8 mouse cellular contexts compared by ENCODE assay signal in genomic region chr2:29827709-29828024, GRCm38 (mm10). TPM values are rescaled to one million over a fixed set of nuclear protein-coding genes. Genes with fewer than 3 reads are reported as not detected.
A peak's percentile ranks its signal among the peaks of the same experiment; 100 is the strongest.
DNase-seq lines count a peak whose midpoint lies in the region; ATAC-seq lines count a peak whose summit lies in the region.

No protein-coding gene starts in this region.

- peaks cover 5% of the 10 kb centered on the region; the same call in 1 of the 2 replicates for H3K36me3 ChIP-seq in heart, embryonic 15.5 days
- peaks cover 2% of the 10 kb centered on the region for H3K36me3 ChIP-seq in hindbrain, embryonic 13.5 days
- H3K36me3 ChIP-seq in midbrain, embryonic 11.5 days (ENCODE audit: control insufficient read depth, insufficient read depth, low read length), result 0 out of 2 replicates have a peak, but pooled peaks cover 1% of the 10 kb centered on the region

- H3K27me3 ChIP-seq in heart, embryonic 15.5 days, result no peaks in the 10 kb centered on the region
- no peaks in the 10 kb centered on the region for H3K27me3 ChIP-seq in hindbrain, embryonic 13.5 days
- no peaks in the 10 kb centered on the region for H3K27me3 ChIP-seq in midbrain, embryonic 11.5 days (ENCODE audit: control insufficient read depth, insufficient read depth, low read length)

- peak overlapping the region; percentile 69; the same call in 1 of the 2 replicates for H3K27ac ChIP-seq in heart, embryonic 15.5 days
- 0 out of 2 replicates have a peak overlapping the region, but pooled peaks have one; percentile 30 for H3K27ac ChIP-seq in hindbrain, embryonic 13.5 days
- no peak overlapping the region; the same call in 1 of the 2 replicates for H3K27ac ChIP-seq in midbrain, embryonic 11.5 days (ENCODE audit: low read depth, low read length)

- peaks cover 14% of the 10 kb centered on the region for H3K4me1 ChIP-seq in heart, embryonic 15.5 days (replicated peaks)
- H3K4me1 ChIP-seq in hindbrain, embryonic 13.5 days (replicated peaks), result peaks cover 22% of the 10 kb centered on the region
- peaks cover 11% of the 10 kb centered on the region for H3K4me1 ChIP-seq in midbrain, embryonic 11.5 days (ENCODE audit: control insufficient read depth, insufficient read depth, low read length)

- peak overlapping the region; percentile 82 for H3K9ac ChIP-seq in heart, embryonic 15.5 days
- peak overlapping the region; percentile 71 for H3K9ac ChIP-seq in hindbrain, embryonic 13.5 days
- H3K9ac ChIP-seq in midbrain, embryonic 11.5 days (ENCODE audit: low read length), result peak overlapping the region; percentile 78

- 2% methylated on average over 12 of the region's 12 CpGs for WGBS in heart, embryonic 15.5 days
- 3% methylated on average over 12 of the region's 12 CpGs for WGBS in hindbrain, embryonic 13.5 days
- WGBS in midbrain, embryonic 11.5 days, result 6% methylated on average over 12 of the region's 12 CpGs

- no peak for DNase-seq in heart, adult 11 months
- DNase-seq in MEL-GATA-1-ER (ENCODE audit: extremely low read depth, low read depth), result peak; percentile 21
- peak; percentile 75 for DNase-seq in midbrain, embryonic 11.5 days (ENCODE audit: low spot score, missing footprints)
- DNase-seq in layer of hippocampus, postnatal 10 days (ENCODE audit: low spot score in 2 of 2), result no peak
- DNase-seq in retina, postnatal 1 day, result no peak
- no peak for DNase-seq in kidney, postnatal 25 days

- H3K4me3 ChIP-seq in heart, embryonic 15.5 days, result peak overlapping the region; percentile 79
- peak overlapping the region; percentile 58 for H3K4me3 ChIP-seq in hindbrain, embryonic 13.5 days
- H3K4me3 ChIP-seq in midbrain, embryonic 11.5 days (ENCODE audit: low read depth, low read length), result peak overlapping the region; percentile 91

- peak overlapping the region; percentile 85 for H3K4me2 ChIP-seq in heart, embryonic 15.5 days
- peak overlapping the region; percentile 71 for H3K4me2 ChIP-seq in hindbrain, embryonic 13.5 days
- H3K4me2 ChIP-seq in midbrain, embryonic 11.5 days, result peak overlapping the region; percentile 78

- no peak for ATAC-seq in heart, embryonic 15.5 days (replicated peaks; ENCODE audit: insufficient number of reproducible peaks, insufficient read depth, low FRiP score, low read depth)
- ATAC-seq in hindbrain, embryonic 13.5 days (ENCODE audit: low FRiP score), result peak; percentile 1; the same call in 1 of the 2 replicates
- no peak for ATAC-seq in midbrain, embryonic 11.5 days (ENCODE audit: low FRiP score)

- no peaks in the 10 kb centered on the region for H3K9me3 ChIP-seq in heart, embryonic 15.5 days (replicated peaks)
- no peaks in the 10 kb centered on the region for H3K9me3 ChIP-seq in hindbrain, embryonic 13.5 days
- H3K9me3 ChIP-seq in midbrain, embryonic 11.5 days (ENCODE audit: control insufficient read depth, low read length), result no peaks in the 10 kb centered on the region

RNA-seq across cellular contexts. Expression of gene Urm1, which starts 7.8 kb away (rescaled TPM):
- 13.0 and 18.6 TPM in 2 replicates for polyA plus RNA-seq in heart, embryonic 15.5 days (2015; fragmentation: Nextera tagmentation; extraction: Ambion mirVana)
- 23.5 and 26.8 TPM in 2 replicates for polyA plus RNA-seq in hindbrain, embryonic 13.5 days (2015; fragmentation: Nextera tagmentation; extraction: Ambion mirVana)
- 18.5 and 21.5 TPM in 2 replicates for polyA plus RNA-seq in midbrain, embryonic 11.5 days (2014; fragmentation: Nextera tagmentation; extraction: Ambion mirVana)
- 10 to 100 TPM; 42.4 to 55.0 TPM for total RNA-seq in layer of hippocampus, postnatal 10 days (2021)

RNA-seq across cellular contexts. Expression of gene Slc27a4, which starts 25.2 kb away (rescaled TPM):
- 9.7 and 12.6 TPM in 2 replicates for polyA plus RNA-seq in heart, embryonic 15.5 days (2015; fragmentation: Nextera tagmentation; extraction: Ambion mirVana)
- polyA plus RNA-seq in hindbrain, embryonic 13.5 days (2015; fragmentation: Nextera tagmentation; extraction: Ambion mirVana), result 32.6 and 33.4 TPM in 2 replicates
- polyA plus RNA-seq in midbrain, embryonic 11.5 days (2014; fragmentation: Nextera tagmentation; extraction: Ambion mirVana), result 15.2 and 15.9 TPM in 2 replicates
- total RNA-seq in layer of hippocampus, postnatal 10 days (2021), result 10 to 100 TPM; 88.9 to 94.0 TPM

RNA-seq across cellular contexts. Expression of gene Trub2, which starts 39.4 kb away (rescaled TPM):
- 21.0 and 29.8 TPM in 2 replicates for polyA plus RNA-seq in heart, embryonic 15.5 days (2015; fragmentation: Nextera tagmentation; extraction: Ambion mirVana)
- polyA plus RNA-seq in hindbrain, embryonic 13.5 days (2015; fragmentation: Nextera tagmentation; extraction: Ambion mirVana), result 40.0 and 43.0 TPM in 2 replicates
- 25.9 and 29.1 TPM in 2 replicates for polyA plus RNA-seq in midbrain, embryonic 11.5 days (2014; fragmentation: Nextera tagmentation; extraction: Ambion mirVana)
- total RNA-seq in layer of hippocampus, postnatal 10 days (2021), result 10 to 100 TPM; 47.7 to 59.7 TPM

RNA-seq across cellular contexts. Expression of gene Coq4, which starts 40.4 kb away (rescaled TPM):
- 22.9 and 28.7 TPM in 2 replicates for polyA plus RNA-seq in heart, embryonic 15.5 days (2015; fragmentation: Nextera tagmentation; extraction: Ambion mirVana)
- polyA plus RNA-seq in hindbrain, embryonic 13.5 days (2015; fragmentation: Nextera tagmentation; extraction: Ambion mirVana), result 33.4 and 34.5 TPM in 2 replicates
- polyA plus RNA-seq in midbrain, embryonic 11.5 days (2014; fragmentation: Nextera tagmentation; extraction: Ambion mirVana), result 32.1 and 35.3 TPM in 2 replicates
- 10 to 100 TPM; 32.4 to 35.9 TPM for total RNA-seq in layer of hippocampus, postnatal 10 days (2021)

RNA-seq across cellular contexts. Expression of gene Cercam, which starts 41.3 kb away (rescaled TPM):
- polyA plus RNA-seq in heart, embryonic 15.5 days (2015; fragmentation: Nextera tagmentation; extraction: Ambion mirVana), result 17.9 and 24.4 TPM in 2 replicates
- 23.8 and 24.9 TPM in 2 replicates for polyA plus RNA-seq in hindbrain, embryonic 13.5 days (2015; fragmentation: Nextera tagmentation; extraction: Ambion mirVana)
- polyA plus RNA-seq in midbrain, embryonic 11.5 days (2014; fragmentation: Nextera tagmentation; extraction: Ambion mirVana), result 13.4 and 14.0 TPM in 2 replicates
- total RNA-seq in layer of hippocampus, postnatal 10 days (2021), result 10 to 100 TPM; 11.9 to 15.0 TPM

Comparison
In these comparisons a context has a peak if more than half of its experiments do, and no peak if none do; other contexts are left out.
1. DNase-seq: peak in MEL-GATA-1-ER (single experiment) and midbrain, embryonic 11.5 days (single experiment); none in heart, adult 11 months (single experiment), layer of hippocampus, postnatal 10 days (0 of 2), retina, postnatal 1 day (single experiment) and kidney, postnatal 25 days (0 of 2).
2. Peak in every context shown above with its lines, with median percentiles within 50 percentile points of each other: H3K4me2 ChIP-seq, H3K4me3 ChIP-seq and H3K9ac ChIP-seq.